Mouse (Mus musculus): Measurements from ENCODE around the gene Zfp39. TPM values are rescaled to one million over a fixed set of nuclear protein-coding genes. Genes with fewer than 3 reads are reported as not detected.

The Zfp39 gene
- polyA plus RNA-seq (2016; fragmentation: Nextera tagmentation; extraction: Ambion mirVana): 4.9 and 6.6 TPM in 2 replicates

DNA sequence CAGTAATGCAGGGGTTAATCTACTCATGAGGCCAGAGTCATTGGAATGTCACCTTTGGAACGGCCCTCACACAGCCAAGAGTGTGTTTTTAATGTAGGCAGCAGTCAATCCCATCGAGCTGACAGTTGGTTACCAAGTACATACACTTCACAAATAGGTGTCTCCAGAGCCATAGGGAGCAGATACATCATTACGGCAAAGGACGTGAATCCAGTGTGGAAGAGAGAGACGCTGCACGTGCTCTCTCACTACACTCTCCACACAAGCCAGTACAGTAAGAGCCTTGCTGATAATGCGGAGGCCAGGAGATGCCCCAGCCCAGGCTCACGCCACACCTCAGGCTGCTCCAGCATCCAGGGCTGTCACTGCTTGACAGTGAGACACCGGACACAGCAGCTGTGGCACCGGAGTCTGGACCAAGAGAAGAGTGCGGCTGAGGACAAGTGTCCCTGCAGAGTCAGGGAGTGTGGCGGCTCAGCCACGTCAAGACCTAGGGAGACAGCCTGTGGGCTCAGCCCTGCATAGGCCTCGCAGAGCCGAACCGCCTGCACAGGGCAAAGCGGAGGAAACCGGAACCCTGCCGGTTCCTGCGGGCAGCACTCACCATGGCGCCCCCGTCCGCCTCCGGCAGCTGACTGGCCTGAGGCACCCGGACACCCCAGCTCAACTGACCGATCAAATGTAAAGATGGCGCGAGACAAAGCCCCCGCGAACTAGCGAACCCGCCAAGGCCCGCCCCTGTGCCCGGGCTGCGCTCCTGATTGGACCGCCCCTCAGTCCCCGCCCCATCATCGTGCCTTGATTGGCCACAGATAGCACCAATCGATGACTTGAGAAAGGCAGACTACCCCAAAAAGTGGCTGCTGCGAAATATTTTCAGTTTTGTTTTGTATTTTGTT lies at the start of gene Zfp39:
TSS of gene Zfp39 (minus strand) at position 715 of the 899 bp plus-strand sequence.
- H3K4me2 ChIP-seq: peak within 1 kb of the TSS; percentile 85
- no peaks in the 10 kb centered on the region for H3K9me3 ChIP-seq
- WGBS: under 1% methylated on average over 40 of the region's 40 CpGs
- peak; percentile 95 for ATAC-seq (ENCODE audit: insufficient number of reproducible peaks, insufficient read depth, low FRiP score, low TSS enrichment, low read depth)
- H3K4me3 ChIP-seq (replicated peaks): peak within 1 kb of the TSS; percentile 84
- H3K4me1 ChIP-seq (replicated peaks): peaks cover 9% of the 10 kb centered on the region
- H3K9ac ChIP-seq (replicated peaks): peak within 1 kb of the TSS; percentile 89
- peak within 1 kb of the TSS; percentile 84 for H3K27ac ChIP-seq
- H3K27me3 ChIP-seq: no peaks in the 10 kb centered on the region
- peaks cover 33% of the 10 kb centered on the region for H3K36me3 ChIP-seq

- Histone ChIP-seq H3K4me1 (replicated peaks) (peaks cover 38% of the 10 kb centered on the region), H3K9me3 (no peaks in the 10 kb centered on the region), H3K36me3 (peaks cover 12% of the 10 kb centered on the region), H3K27ac (peak overlapping the region; percentile 90), H3K4me2 (peak overlapping the region; percentile 93), H3K9ac (replicated peaks) (peak overlapping the region; percentile 70), H3K4me3 (replicated peaks) (peak overlapping the region; percentile 75), H3K27me3 (peaks cover 39% of the 10 kb centered on the region)
- under 1% methylated on average over 33 of the region's 33 CpGs for WGBS
- peak; percentile 5; the same call in 1 of the 2 replicates for ATAC-seq (ENCODE audit: insufficient number of reproducible peaks, insufficient read depth, low FRiP score, low TSS enrichment, low read depth)
Observed at GRCm38 (mm10) chr11:58953351-58954169, 49.5 kb upstream of the Zfp39 start.

- peaks cover 46% of the 10 kb centered on the region for H3K27me3 ChIP-seq
- H3K4me1 ChIP-seq (replicated peaks): peaks cover 29% of the 10 kb centered on the region
- no peak overlapping the region for H3K4me3 ChIP-seq (replicated peaks)
- 69% methylated on average over 5 of the region's 5 CpGs for WGBS
- no peak for ATAC-seq (ENCODE audit: insufficient number of reproducible peaks, insufficient read depth, low FRiP score, low TSS enrichment, low read depth)
- no peak overlapping the region for H3K4me2 ChIP-seq
- no peak overlapping the region for H3K27ac ChIP-seq
- no peaks in the 10 kb centered on the region for H3K9me3 ChIP-seq
- no peak overlapping the region for H3K9ac ChIP-seq (replicated peaks)
- H3K36me3 ChIP-seq: no peaks in the 10 kb centered on the region
Observed at GRCm38 (mm10) chr11:58951210-58951609, 47.2 kb upstream of the Zfp39 start.

- Histone ChIP-seq H3K27ac (peak overlapping the region; percentile 87), H3K36me3 (no peaks in the 10 kb centered on the region), H3K9me3 (no peaks in the 10 kb centered on the region), H3K9ac (replicated peaks) (peak overlapping the region; percentile 60), H3K4me3 (replicated peaks) (peak overlapping the region; percentile 49), H3K4me2 (peak overlapping the region; percentile 62), H3K4me1 (replicated peaks) (peaks cover 26% of the 10 kb centered on the region), H3K27me3 (peaks cover 60% of the 10 kb centered on the region)
- ATAC-seq (ENCODE audit: insufficient number of reproducible peaks, insufficient read depth, low FRiP score, low TSS enrichment, low read depth): no peak
- 10% methylated on average over 20 of the region's 20 CpGs for WGBS
Observed at GRCm38 (mm10) chr11:58949480-58950431, 45.7 kb upstream of the Zfp39 start.

DNA sequence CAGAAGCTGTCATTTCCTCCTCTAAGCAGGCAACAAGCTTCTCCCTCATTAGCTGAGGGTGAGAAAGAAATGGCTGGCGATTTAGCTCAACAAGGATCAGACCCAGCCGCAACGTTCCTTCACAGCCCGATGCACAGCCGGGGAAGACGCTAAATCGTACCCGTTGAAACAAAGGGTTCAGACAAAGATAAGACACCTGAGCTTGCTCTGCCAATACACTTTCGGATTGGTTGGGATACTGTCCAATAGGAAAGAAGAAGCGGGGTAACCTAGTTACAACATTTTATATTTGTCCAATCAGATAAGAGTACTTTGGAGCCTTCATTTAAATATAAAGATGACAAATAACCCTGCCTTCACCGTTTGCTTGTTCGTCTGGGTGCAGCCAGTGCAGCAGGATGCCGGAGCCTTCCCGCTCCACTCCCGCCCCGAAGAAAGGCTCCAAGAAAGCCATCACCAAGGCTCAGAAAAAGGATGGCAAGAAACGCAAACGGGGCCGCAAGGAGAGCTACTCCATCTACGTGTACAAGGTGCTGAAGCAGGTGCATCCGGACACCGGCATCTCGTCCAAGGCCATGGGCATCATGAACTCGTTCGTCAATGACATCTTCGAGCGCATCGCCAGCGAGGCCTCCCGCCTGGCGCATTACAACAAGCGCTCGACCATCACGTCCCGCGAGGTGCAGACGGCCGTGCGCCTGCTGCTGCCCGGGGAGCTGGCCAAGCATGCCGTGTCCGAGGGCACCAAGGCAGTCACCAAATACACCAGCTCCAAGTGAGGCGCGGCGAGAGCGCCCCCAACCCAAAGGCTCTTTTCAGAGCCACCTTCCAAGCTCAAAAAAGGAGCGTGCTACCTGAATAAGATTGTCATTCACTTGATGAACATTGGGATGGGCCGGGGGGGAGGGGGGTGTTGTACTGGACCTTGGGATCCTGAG lies 44.8 kb upstream of the Zfp39 start, which contains the start of gene Hist3h2ba:
TSS of gene Hist3h2ba (plus strand) at position 379 of the 938 bp plus-strand sequence.
- Histone ChIP-seq H3K36me3 (no peaks in the 10 kb centered on the region), H3K9ac (replicated peaks) (peak within 1 kb of the TSS; percentile 60), H3K27ac (peak within 1 kb of the TSS; percentile 93), H3K4me2 (peak within 1 kb of the TSS; percentile 62), H3K4me3 (replicated peaks) (peak within 1 kb of the TSS; percentile 49), H3K9me3 (no peaks in the 10 kb centered on the region), H3K4me1 (replicated peaks) (peaks cover 26% of the 10 kb centered on the region), H3K27me3 (peaks cover 69% of the 10 kb centered on the region)
- WGBS: under 1% methylated on average over 48 of the region's 48 CpGs
- ATAC-seq (ENCODE audit: insufficient number of reproducible peaks, insufficient read depth, low FRiP score, low TSS enrichment, low read depth): peak; percentile 90

DNA sequence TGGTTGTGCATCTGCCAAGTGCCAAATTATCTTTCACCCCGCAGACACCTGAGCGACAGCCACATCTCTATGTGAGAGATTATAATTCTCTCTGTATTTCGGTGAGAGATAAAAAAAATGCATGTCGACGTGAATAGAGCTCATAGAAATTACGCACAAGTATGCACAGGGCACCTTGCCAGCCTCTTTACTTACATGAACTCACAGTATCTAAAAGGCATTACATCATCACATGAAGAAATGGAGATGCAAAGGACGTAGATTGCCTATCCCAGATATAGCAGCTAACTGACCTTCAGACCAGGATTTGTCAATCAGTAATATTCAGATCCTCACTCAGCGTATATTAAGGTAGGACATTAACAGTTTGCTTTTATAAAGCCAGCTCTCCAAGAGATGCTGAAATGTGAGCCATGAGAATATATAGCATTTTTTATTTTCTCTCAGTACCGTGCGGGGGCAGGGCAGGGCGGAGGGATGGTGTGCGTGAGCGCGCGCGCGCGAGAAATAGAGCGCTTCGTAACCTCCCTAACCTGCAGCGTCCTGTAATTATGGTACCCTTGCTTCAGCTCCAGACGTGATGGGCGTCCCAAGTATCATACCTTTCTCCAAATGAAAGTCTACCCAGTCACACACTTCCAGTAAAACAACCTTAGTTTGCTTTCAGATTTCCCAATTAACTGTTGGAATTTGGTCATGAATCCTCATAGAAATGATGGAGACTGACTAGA lies 43.9 kb upstream of the Zfp39 start:
- H3K4me1 ChIP-seq (replicated peaks): peaks cover 17% of the 10 kb centered on the region
- H3K4me2 ChIP-seq: peak overlapping the region; percentile 62
- peaks cover 77% of the 10 kb centered on the region for H3K27me3 ChIP-seq
- WGBS: 20% methylated on average over 23 of the region's 23 CpGs
- no peaks in the 10 kb centered on the region for H3K9me3 ChIP-seq
- peak; percentile 32; the same call in 1 of the 2 replicates for ATAC-seq (ENCODE audit: insufficient number of reproducible peaks, insufficient read depth, low FRiP score, low TSS enrichment, low read depth)
- no peaks in the 10 kb centered on the region for H3K36me3 ChIP-seq
- peak overlapping the region; percentile 49 for H3K4me3 ChIP-seq (replicated peaks)
- H3K27ac ChIP-seq: peak overlapping the region; percentile 93
- H3K9ac ChIP-seq (replicated peaks): peak overlapping the region; percentile 45; the same call in 1 of the 2 replicates

DNA sequence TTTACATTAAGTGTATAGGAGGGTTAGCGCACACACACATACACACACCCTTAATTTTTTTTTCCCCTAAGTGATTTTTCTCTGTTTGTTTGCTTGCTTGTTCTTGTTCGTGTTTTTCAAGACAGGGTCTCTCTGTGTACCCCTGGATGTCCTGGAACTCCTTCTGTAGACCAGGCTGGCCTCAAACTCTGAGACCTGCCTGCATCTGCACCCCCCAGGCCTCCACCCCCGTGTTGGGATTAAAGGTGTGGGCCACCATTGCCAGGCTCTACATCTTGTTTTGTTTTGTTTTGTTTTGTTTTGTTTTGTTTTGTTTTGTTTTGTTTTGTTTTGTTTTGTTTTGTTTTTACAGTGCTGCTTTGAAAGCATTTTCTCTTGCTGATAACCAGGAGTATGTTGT lies 43.3 kb upstream of the Zfp39 start:
- H3K4me1 ChIP-seq (replicated peaks): peaks cover 15% of the 10 kb centered on the region; the same call in 1 of the 2 replicates
- H3K4me3 ChIP-seq (replicated peaks): no peak overlapping the region
- H3K27me3 ChIP-seq: peaks cover 77% of the 10 kb centered on the region
- H3K4me2 ChIP-seq: no peak overlapping the region
- no peaks in the 10 kb centered on the region for H3K9me3 ChIP-seq
- no peak overlapping the region for H3K27ac ChIP-seq
- WGBS: 76% methylated on average over 3 of the region's 3 CpGs
- H3K9ac ChIP-seq (replicated peaks): no peak overlapping the region
- no peak for ATAC-seq (ENCODE audit: insufficient number of reproducible peaks, insufficient read depth, low FRiP score, low TSS enrichment, low read depth)
- no peaks in the 10 kb centered on the region for H3K36me3 ChIP-seq

DNA sequence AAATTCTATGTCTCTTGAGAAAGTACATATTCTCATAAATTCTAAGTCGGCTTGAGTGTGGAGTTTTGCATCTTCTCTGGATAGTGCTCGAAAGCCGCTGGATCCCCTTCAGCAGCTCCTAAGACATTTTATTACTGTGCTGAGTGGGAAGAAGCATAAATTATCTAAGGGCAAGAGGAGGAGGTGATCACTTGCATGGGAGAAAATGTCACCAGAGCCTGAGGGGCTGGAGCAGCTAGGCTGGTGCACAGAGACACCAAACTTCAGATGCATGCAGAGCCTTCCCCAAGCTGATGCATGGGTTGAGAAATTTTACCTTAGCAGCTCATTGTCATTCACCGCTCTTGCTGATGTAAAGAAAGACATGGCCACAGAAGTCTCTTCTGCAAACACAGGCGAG lies 40.1 kb upstream of the Zfp39 start:
- ATAC-seq (ENCODE audit: insufficient number of reproducible peaks, insufficient read depth, low FRiP score, low TSS enrichment, low read depth): no peak
- H3K4me2 ChIP-seq: no peak overlapping the region
- H3K9me3 ChIP-seq: no peaks in the 10 kb centered on the region
- H3K9ac ChIP-seq (replicated peaks): 0 out of 2 replicates have a peak overlapping the region, but pooled peaks have one; percentile 31
- no peaks in the 10 kb centered on the region for H3K36me3 ChIP-seq
- H3K4me3 ChIP-seq (replicated peaks): no peak overlapping the region; the same call in 1 of the 2 replicates
- WGBS: 59% methylated on average over 5 of the region's 5 CpGs
- peaks cover 50% of the 10 kb centered on the region for H3K27me3 ChIP-seq
- no peak overlapping the region for H3K27ac ChIP-seq
- H3K4me1 ChIP-seq (replicated peaks): peaks cover 7% of the 10 kb centered on the region; the same call in 1 of the 2 replicates

DNA sequence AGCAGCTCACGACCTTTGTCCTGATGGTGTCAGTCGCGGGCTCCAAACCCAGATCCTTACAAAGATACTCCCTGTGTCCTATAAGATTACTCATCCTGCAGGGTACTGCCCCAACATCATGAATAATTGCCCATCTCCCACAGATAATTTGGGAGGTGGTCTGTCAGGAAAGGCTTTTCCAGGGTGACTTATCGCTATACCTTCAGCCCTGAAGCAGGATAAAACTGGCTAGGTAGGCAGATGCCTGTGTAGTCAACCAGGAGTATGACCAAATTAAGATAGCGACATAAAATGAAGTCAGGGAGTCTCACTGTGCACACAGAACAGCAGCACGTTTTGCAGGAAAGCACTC lies 35.0 kb upstream of the Zfp39 start:
- Histone ChIP-seq H3K27ac (peak overlapping the region; percentile 93; the same call in 1 of the 2 replicates), H3K9me3 (no peaks in the 10 kb centered on the region), H3K4me1 (replicated peaks) (peaks cover 16% of the 10 kb centered on the region), H3K9ac (replicated peaks) (0 out of 2 replicates have a peak overlapping the region, but pooled peaks have one; percentile 97), H3K27me3 (peaks cover 10% of the 10 kb centered on the region; the same call in 1 of the 2 replicates), H3K4me3 (replicated peaks) (peak overlapping the region; percentile 94), H3K4me2 (peak overlapping the region; percentile 92), H3K36me3 (peaks cover 28% of the 10 kb centered on the region)
- WGBS: 23% methylated on average over 6 of the region's 6 CpGs
- ATAC-seq (ENCODE audit: insufficient number of reproducible peaks, insufficient read depth, low FRiP score, low TSS enrichment, low read depth): peak; percentile 23; the same call in 1 of the 2 replicates

Measured in limb, embryonic 12.5 days (tissue).